Comparison of ENCODE assay signal across 7 mouse cellular contexts in genomic region chr10:85128453-85128852, GRCm38 (mm10). TPM values are rescaled to one million over a fixed set of nuclear protein-coding genes. Genes with fewer than 3 reads are reported as not detected.
DNase-seq lines count a peak whose midpoint lies in the region; ATAC-seq and TF ChIP-seq lines count a peak whose summit lies in the region.

No protein-coding gene starts in this region.

- H3K27me3 ChIP-seq in Patski: no peaks in the 10 kb centered on the region
- no peaks in the 10 kb centered on the region for H3K27me3 ChIP-seq in heart, embryonic 12.5 days (replicated peaks)
- no peaks in the 10 kb centered on the region for H3K27me3 ChIP-seq in kidney, postnatal 0 days (ENCODE audit: insufficient read depth, low read length)
- no peaks in the 10 kb centered on the region for H3K27me3 ChIP-seq in splenic B cell, adult 2 months (ENCODE audit: control insufficient read depth, insufficient read depth, low read length, poor library complexity, severe bottlenecking)

- peak overlapping the region; percentile 71 for H3K4me2 ChIP-seq in heart, embryonic 12.5 days
- peak overlapping the region; percentile 71 for H3K4me2 ChIP-seq in kidney, postnatal 0 days (ENCODE audit: low read length)

- WGBS in heart, embryonic 12.5 days: 17% methylated on average over 7 of the region's 7 CpGs
- WGBS in kidney, postnatal 0 days: 14% methylated on average over 7 of the region's 7 CpGs

- peak; percentile 6 to 17 for DNase-seq in CD8-positive naive resting alpha-beta T cell, adult 2 months (ENCODE audit: low read depth in 2 of 2, low spot score in 2 of 2)
- DNase-seq in Patski (ENCODE audit: low read depth, low spot score): peak; percentile 4
- DNase-seq in kidney, postnatal 0 days (ENCODE audit: low spot score): peak; percentile 59
- peak; percentile 31 to 41 for DNase-seq in lung, postnatal 4 days
- DNase-seq in splenic B cell, adult 2 months (ENCODE audit: low read depth, low spot score): peak; percentile 84
- no peak for DNase-seq in Muller cell, postnatal 12 days (ENCODE audit: inconsistent ontology term)

- H3K4me3 ChIP-seq in heart, embryonic 12.5 days: peak overlapping the region; percentile 81
- peak overlapping the region; percentile 69 for H3K4me3 ChIP-seq in kidney, postnatal 0 days (replicated peaks; ENCODE audit: low read depth, low read length)

- peak overlapping the region; percentile 5; the same call in 1 of the 2 replicates for H3K9ac ChIP-seq in heart, embryonic 12.5 days
- H3K9ac ChIP-seq in kidney, postnatal 0 days (ENCODE audit: low read depth, low read length): 0 out of 2 replicates have a peak overlapping the region, but pooled peaks have one; percentile 5

- H3K27ac ChIP-seq in heart, embryonic 12.5 days (ENCODE audit: poor library complexity, severe bottlenecking): no peak overlapping the region
- no peak overlapping the region for H3K27ac ChIP-seq in kidney, postnatal 0 days

- TF ChIP-seq CTCF in Patski (IDR thresholded peaks at IDR 0.05): no peak
- no peak for TF ChIP-seq CTCF in kidney, postnatal 0 days (IDR thresholded peaks at IDR 0.05; ENCODE audit: low read depth)

- CTCF ChIA-PET in Patski (lab: Charles Lee): interaction anchor here (1.1 to 1.8 kb wide), 2 partner anchors 9 to 15 kb away, joined by 3 to 8 read pairs; no protein-coding TSS in a partner anchor

- peak; percentile 33 for ATAC-seq in Patski
- no peak for ATAC-seq in heart, embryonic 12.5 days (ENCODE audit: insufficient number of reproducible peaks, low FRiP score)
- ATAC-seq in kidney, postnatal 0 days (replicated peaks; ENCODE audit: low FRiP score, low read depth): peak; percentile 60

- H3K9me3 ChIP-seq in heart, embryonic 12.5 days (replicated peaks): no peaks in the 10 kb centered on the region
- no peaks in the 10 kb centered on the region for H3K9me3 ChIP-seq in kidney, postnatal 0 days (replicated peaks; ENCODE audit: low read length)

- in situ Hi-C loops in Patski (cut with MboI; ENCODE audit: low pct_unique_long_range_greater_than_20kb): no loop called here

- POLR2A ChIA-PET in Patski (lab: Charles Lee): no interaction called here

- peaks cover 12% of the 10 kb centered on the region for H3K4me1 ChIP-seq in heart, embryonic 12.5 days (replicated peaks)
- no peaks in the 10 kb centered on the region for H3K4me1 ChIP-seq in kidney, postnatal 0 days (replicated peaks; ENCODE audit: insufficient read depth, low read length)

- peaks cover 6% of the 10 kb centered on the region for H3K36me3 ChIP-seq in heart, embryonic 12.5 days
- 0 out of 2 replicates have a peak, but pooled peaks cover 10% of the 10 kb centered on the region for H3K36me3 ChIP-seq in kidney, postnatal 0 days (ENCODE audit: insufficient read depth, low read length)
- H3K36me3 ChIP-seq in splenic B cell, adult 2 months (ENCODE audit: control insufficient read depth, insufficient read depth, low read length, poor library complexity, severe bottlenecking): peaks cover 2% of the 10 kb centered on the region; the same call in 1 of the 2 replicates

RNA-seq across cellular contexts. Expression of gene Mterf2, which starts 0.6 kb away (rescaled TPM):
- 12.3 TPM for polyA plus RNA-seq in Patski (2021)
- 13.0 and 14.3 TPM in 2 replicates for polyA plus RNA-seq in heart, embryonic 12.5 days (2016; fragmentation: Nextera tagmentation; extraction: Ambion mirVana)
- polyA plus RNA-seq in kidney, postnatal 0 days (2015; fragmentation: Nextera tagmentation; extraction: Ambion mirVana): 14.3 and 15.2 TPM in 2 replicates

RNA-seq across cellular contexts. Expression of gene Tmem263, which starts 26.0 kb away (rescaled TPM):
- polyA plus RNA-seq in Patski (2021): 26.5 TPM
- polyA plus RNA-seq in heart, embryonic 12.5 days (2016; fragmentation: Nextera tagmentation; extraction: Ambion mirVana): 64.4 and 65.6 TPM in 2 replicates
- 49.7 and 56.7 TPM in 2 replicates for polyA plus RNA-seq in kidney, postnatal 0 days (2015; fragmentation: Nextera tagmentation; extraction: Ambion mirVana)

RNA-seq across cellular contexts. Expression of gene Fhl4, which starts 26.2 kb away (rescaled TPM):
- 4.7 TPM for polyA plus RNA-seq in Patski (2021)
- polyA plus RNA-seq in heart, embryonic 12.5 days (2016; fragmentation: Nextera tagmentation; extraction: Ambion mirVana): 1.3 and 1.8 TPM in 2 replicates
- polyA plus RNA-seq in kidney, postnatal 0 days (2015; fragmentation: Nextera tagmentation; extraction: Ambion mirVana): 0.89 and 0.94 TPM in 2 replicates

RNA-seq across cellular contexts. Expression of gene Cry1, which starts 56.4 kb away (rescaled TPM):
- 9.2 TPM for polyA plus RNA-seq in Patski (2021)
- 20.5 and 20.8 TPM in 2 replicates for polyA plus RNA-seq in heart, embryonic 12.5 days (2016; fragmentation: Nextera tagmentation; extraction: Ambion mirVana)
- 28.1 and 28.7 TPM in 2 replicates for polyA plus RNA-seq in kidney, postnatal 0 days (2015; fragmentation: Nextera tagmentation; extraction: Ambion mirVana)
